Mouse (Mus musculus): ENCODE results near the gene Hist1h2ao.

DNA sequence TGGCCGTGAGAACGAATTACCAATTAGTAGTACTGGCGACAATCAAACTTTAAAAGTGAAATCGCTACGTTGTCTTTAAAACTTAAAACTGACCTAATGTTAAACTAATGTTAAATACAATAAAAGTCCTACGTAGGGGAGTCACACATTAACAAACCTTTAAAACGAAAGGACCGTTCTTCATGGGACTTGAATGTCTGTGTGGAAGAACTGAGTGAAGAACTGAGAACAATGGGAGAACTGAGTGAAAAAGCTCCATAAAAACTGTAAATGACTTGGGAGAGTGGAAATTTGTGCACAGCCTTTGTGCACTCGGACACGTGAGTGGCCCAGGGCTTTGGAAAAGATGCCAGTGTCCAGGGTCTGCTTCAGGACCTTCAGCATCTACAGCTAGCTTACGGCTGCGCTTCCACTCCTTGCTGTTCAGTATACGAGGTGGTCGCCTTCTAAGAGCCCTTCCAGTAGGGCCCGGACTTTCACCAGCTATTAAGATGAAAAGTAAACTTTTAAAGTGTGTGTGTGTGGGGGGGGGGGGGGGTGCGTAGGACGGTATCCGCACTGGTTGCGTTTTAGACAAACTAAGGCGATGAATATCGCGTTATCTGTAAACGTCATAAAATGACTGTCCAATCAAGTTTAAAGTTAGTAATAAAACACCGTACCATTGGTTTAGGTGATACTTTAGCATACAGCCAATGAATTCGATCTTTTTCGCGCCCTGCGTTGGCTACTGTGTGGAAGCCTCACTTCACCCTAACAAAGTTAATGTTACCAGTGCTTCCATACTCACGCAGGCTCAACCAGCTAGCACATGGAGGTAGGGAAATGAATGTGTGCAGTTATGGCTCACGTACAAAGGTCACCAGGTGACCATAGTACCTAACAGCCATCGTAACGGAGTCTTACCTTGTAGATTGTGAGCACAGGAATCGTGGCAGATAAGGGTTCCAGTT lies 31.2 kb upstream of the Hist1h2ao start:
- TF ChIP-seq CTCF (IDR thresholded peaks at IDR 0.05; ENCODE audit: low read depth): no peak
- peak; percentile 45 for TF ChIP-seq EP300 (optimal IDR thresholded peaks at IDR 0.05)

All from stomach, postnatal 0 days (tissue).